Mouse (Mus musculus) embryonic facial prominence, embryonic 15.5 days (tissue): ENCODE results near the gene Grm6. TPM values are rescaled to one million over a fixed set of nuclear protein-coding genes. Genes with fewer than 3 reads are reported as not detected.

ENCODE experiments used
- ATAC-seq: fragments of 200-750 bp; cut with Nextera tagmentation; 2 replicates; pipeline ENCODE4 v1.8.0; 2017; ENCODE audit warnings: low read depth, moderate TSS enrichment; ENCODE audit not compliant: insufficient number of reproducible peaks, low FRiP score, low TSS enrichment
- H3K27ac ChIP-seq: fragments of 300-500 bp; sonication (generic); replicated peaks from 2 replicates; pipeline ENCODE4 v1.5.1; 2015; ENCODE audit warnings: mild to moderate bottlenecking, inconsistent platforms
- H3K27me3 ChIP-seq: fragments of 300-500 bp; sonication (generic); 2 replicates; pipeline ENCODE4 v1.6.1; 2015; ENCODE audit warnings: inconsistent platforms
- H3K36me3 ChIP-seq: fragments of 300-500 bp; sonication (generic); 2 replicates; pipeline ENCODE4 v1.6.1; 2015; ENCODE audit warnings: mild to moderate bottlenecking, inconsistent platforms
- H3K4me1 ChIP-seq: fragments of 300-500 bp; sonication (generic); 2 replicates; pipeline ENCODE4 v1.6.1; 2015; ENCODE audit warnings: inconsistent platforms
- H3K4me2 ChIP-seq: fragments of 300-500 bp; sonication (generic); replicated peaks from 2 replicates; pipeline ENCODE4 v1.6.1; 2015; ENCODE audit warnings: mild to moderate bottlenecking, inconsistent platforms
- H3K4me3 ChIP-seq: fragments of 300-500 bp; sonication (generic); replicated peaks from 2 replicates; pipeline ENCODE4 v1.5.1; 2015; ENCODE audit warnings: mild to moderate bottlenecking, inconsistent platforms
- H3K9ac ChIP-seq: fragments of 300-500 bp; sonication (generic); 2 replicates; pipeline ENCODE4 v1.6.1; 2015; ENCODE audit warnings: inconsistent platforms
- H3K9me3 ChIP-seq: fragments of 300-500 bp; sonication (generic); replicated peaks from 2 replicates; pipeline ENCODE4 v1.6.1; 2016; ENCODE audit warnings: inconsistent platforms
- whole genome bisulfite sequencing: fragments of 180-500 bp; shearing (Covaris S2); methylation state at CpG from one replicate; pipeline ENCODE4 v1.1.7; 2015; 5-methylcytosine and 5-hydroxymethylcytosine counted together
- polyA plus RNA-seq: library from polyadenylated mRNA; unstranded; fragments of >200 nt; fragmentation: Nextera tagmentation; extraction: Ambion mirVana; gene quantifications from 2 replicates; pipeline ENCODE4 v1.2.1, GENCODE M21; 2015

Gene Grm6
- polyA plus RNA-seq, 1 experiment from 2014 or later, result 0.39 TPM

DNA sequence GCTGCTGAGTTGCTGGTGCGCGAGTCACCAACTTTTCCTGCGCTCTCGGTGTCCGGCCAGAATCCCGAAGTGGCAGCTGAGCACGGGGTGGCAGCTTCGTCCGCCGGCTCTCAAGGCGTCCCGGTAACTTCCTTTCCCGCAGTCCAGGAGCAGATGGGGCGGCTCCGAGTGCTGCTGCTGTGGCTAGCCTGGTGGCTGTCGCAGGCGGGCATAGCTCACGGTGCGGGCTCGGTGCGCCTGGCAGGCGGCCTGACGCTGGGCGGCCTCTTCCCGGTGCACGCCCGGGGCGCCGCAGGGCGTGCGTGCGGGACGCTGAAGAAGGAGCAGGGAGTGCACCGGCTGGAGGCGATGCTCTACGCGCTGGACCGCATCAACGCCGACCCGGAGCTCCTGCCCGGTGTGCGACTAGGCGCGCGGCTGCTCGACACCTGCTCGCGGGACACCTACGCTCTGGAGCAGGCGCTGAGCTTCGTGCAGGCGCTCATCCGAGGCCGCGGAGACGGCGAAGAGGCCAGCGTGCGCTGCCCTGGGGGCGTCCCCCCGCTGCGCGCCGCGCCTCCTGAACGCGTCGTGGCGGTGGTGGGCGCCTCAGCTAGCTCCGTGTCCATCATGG lies 610 bp downstream of the Grm6 start:
- peak overlapping the region; percentile 83 for H3K4me2 ChIP-seq
- peak overlapping the region; percentile 44 for H3K4me3 ChIP-seq
- no peaks in the 10 kb centered on the region for H3K36me3 ChIP-seq
- H3K9ac ChIP-seq, result no peak overlapping the region
- under 1% methylated on average over 71 of the region's 72 CpGs for WGBS
- H3K4me1 ChIP-seq, result peaks cover 12% of the 10 kb centered on the region
- H3K27ac ChIP-seq, result no peak overlapping the region
- peaks cover 64% of the 10 kb centered on the region for H3K27me3 ChIP-seq
- peak; percentile 31; the same call in 1 of the 2 replicates for ATAC-seq
- 0 out of 2 replicates have a peak, but pooled peaks cover 3% of the 10 kb centered on the region for H3K9me3 ChIP-seq

GRCm38 (mm10) chr11:50878641-50879040 lies 28.2 kb downstream of the Grm6 start:
- no peaks in the 10 kb centered on the region for H3K4me1 ChIP-seq
- no peak overlapping the region for H3K4me2 ChIP-seq
- no peak overlapping the region for H3K9ac ChIP-seq
- 90% methylated on average over 3 of the region's 3 CpGs for WGBS
- H3K36me3 ChIP-seq, result peaks cover 83% of the 10 kb centered on the region
- H3K27ac ChIP-seq, result no peak overlapping the region
- peaks cover 11% of the 10 kb centered on the region for H3K9me3 ChIP-seq
- H3K27me3 ChIP-seq, result no peaks in the 10 kb centered on the region
- no peak for ATAC-seq
- H3K4me3 ChIP-seq, result no peak overlapping the region

- Histone ChIP-seq H3K36me3 (peaks cover 57% of the 10 kb centered on the region), H3K4me1 (peaks cover 11% of the 10 kb centered on the region), H3K4me3 (no peak overlapping the region), H3K4me2 (no peak overlapping the region), H3K9ac (no peak overlapping the region), H3K9me3 (no peaks in the 10 kb centered on the region), H3K27me3 (no peaks in the 10 kb centered on the region), H3K27ac (no peak overlapping the region)
- no peak for ATAC-seq
- 86% methylated on average over 3 of the region's 3 CpGs for WGBS
Observed at GRCm38 (mm10) chr11:50883756-50884155, 33.3 kb downstream of the Grm6 start.

GRCm38 (mm10) chr11:50886231-50886932 lies 35.9 kb downstream of the Grm6 start:
- Histone ChIP-seq H3K9me3 (no peaks in the 10 kb centered on the region), H3K36me3 (peaks cover 36% of the 10 kb centered on the region), H3K4me1 (peaks cover 11% of the 10 kb centered on the region), H3K27me3 (no peaks in the 10 kb centered on the region), H3K4me3 (peak overlapping the region; percentile 51), H3K27ac (no peak overlapping the region), H3K4me2 (peak overlapping the region; percentile 76), H3K9ac (peak overlapping the region; percentile 43)
- 34% methylated on average over 8 of the region's 8 CpGs for WGBS
- no peak for ATAC-seq

- WGBS, result 4% methylated on average over 10 of the region's 10 CpGs
- peak overlapping the region; percentile 70; the same call in 1 of the 2 replicates for H3K27ac ChIP-seq
- H3K36me3 ChIP-seq, result peaks cover 32% of the 10 kb centered on the region
- H3K4me2 ChIP-seq, result peak overlapping the region; percentile 76
- H3K4me3 ChIP-seq, result peak overlapping the region; percentile 51
- H3K9ac ChIP-seq, result peak overlapping the region; percentile 43
- peaks cover 11% of the 10 kb centered on the region for H3K4me1 ChIP-seq
- no peaks in the 10 kb centered on the region for H3K27me3 ChIP-seq
- ATAC-seq, result peak; percentile 61; the same call in 1 of the 2 replicates
- H3K9me3 ChIP-seq, result no peaks in the 10 kb centered on the region
Observed at GRCm38 (mm10) chr11:50886933-50887293, 36.4 kb downstream of the Grm6 start.

DNA sequence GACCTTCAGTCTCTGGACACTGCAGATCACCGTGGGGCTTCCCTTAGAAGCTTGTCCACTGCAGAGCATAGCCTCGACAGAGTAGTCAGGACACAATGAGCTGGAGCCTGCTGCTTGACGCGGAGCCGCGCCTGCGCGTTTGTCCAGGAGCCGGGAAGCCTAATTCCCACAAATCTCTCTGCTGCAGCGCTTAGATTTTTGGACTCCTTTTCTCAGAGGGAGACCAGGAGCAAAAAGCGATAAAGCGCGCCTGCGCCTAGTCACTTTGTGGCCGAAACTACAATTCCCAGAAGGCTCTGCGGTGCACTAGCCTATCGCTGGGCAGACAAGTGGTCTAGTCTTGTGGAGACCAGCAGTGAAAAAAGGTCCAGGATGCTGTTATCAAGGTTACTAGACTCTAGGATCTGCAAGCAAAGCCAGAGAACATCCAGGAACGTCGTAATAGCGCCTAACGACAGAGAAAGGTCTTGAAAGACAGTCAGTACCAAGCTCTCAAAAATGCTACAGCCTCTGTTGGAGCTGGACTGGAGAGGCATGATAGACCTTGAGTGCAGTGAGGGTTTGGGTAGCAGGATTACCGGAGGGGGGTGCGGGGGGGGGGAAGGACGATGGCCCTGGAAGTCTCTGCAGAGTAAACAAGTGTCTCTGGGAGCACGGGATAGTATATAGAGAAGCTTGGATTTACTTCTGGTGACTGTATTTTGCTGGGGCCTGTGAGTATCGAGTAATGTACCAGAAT lies 37.1 kb downstream of the Grm6 start, which contains the start of gene Zfp454:
Gene Zfp454, minus strand, starts transcription at position 262 of the 739 bp plus-strand sequence.
- H3K9ac ChIP-seq, result peak within 1 kb of the TSS; percentile 43
- H3K27ac ChIP-seq, result peak within 1 kb of the TSS; percentile 70; the same call in 1 of the 2 replicates
- H3K4me1 ChIP-seq, result peaks cover 11% of the 10 kb centered on the region
- peak; percentile 90 for ATAC-seq
- H3K4me3 ChIP-seq, result peak within 1 kb of the TSS; percentile 51
- no peaks in the 10 kb centered on the region for H3K9me3 ChIP-seq
- peak within 1 kb of the TSS; percentile 76 for H3K4me2 ChIP-seq
- WGBS, result 7% methylated on average over 26 of the region's 26 CpGs
- no peaks in the 10 kb centered on the region for H3K27me3 ChIP-seq
- H3K36me3 ChIP-seq, result peaks cover 26% of the 10 kb centered on the region

GRCm38 (mm10) chr11:50892441-50892840 lies 42.0 kb downstream of the Grm6 start:
- H3K9ac ChIP-seq, result no peak overlapping the region
- H3K9me3 ChIP-seq, result peaks cover 12% of the 10 kb centered on the region; the same call in 1 of the 2 replicates
- H3K36me3 ChIP-seq, result no peaks in the 10 kb centered on the region
- no peak overlapping the region for H3K4me2 ChIP-seq
- no peak overlapping the region for H3K4me3 ChIP-seq
- H3K27ac ChIP-seq, result no peak overlapping the region
- 0 out of 2 replicates have a peak, but pooled peaks cover 3% of the 10 kb centered on the region for H3K4me1 ChIP-seq
- H3K27me3 ChIP-seq, result no peaks in the 10 kb centered on the region
- ATAC-seq, result no peak
- 55% methylated on average over 2 of the region's 2 CpGs for WGBS

GRCm38 (mm10) chr11:50897359-50897758 lies 46.9 kb downstream of the Grm6 start:
- H3K27me3 ChIP-seq, result no peaks in the 10 kb centered on the region
- no peak overlapping the region for H3K4me3 ChIP-seq
- H3K36me3 ChIP-seq, result peaks cover 30% of the 10 kb centered on the region
- H3K4me2 ChIP-seq, result no peak overlapping the region
- H3K9ac ChIP-seq, result no peak overlapping the region
- H3K9me3 ChIP-seq, result peaks cover 50% of the 10 kb centered on the region
- 77% methylated on average over 1 of the region's 1 CpGs for WGBS
- no peaks in the 10 kb centered on the region for H3K4me1 ChIP-seq
- no peak for ATAC-seq
- H3K27ac ChIP-seq, result no peak overlapping the region

DNA sequence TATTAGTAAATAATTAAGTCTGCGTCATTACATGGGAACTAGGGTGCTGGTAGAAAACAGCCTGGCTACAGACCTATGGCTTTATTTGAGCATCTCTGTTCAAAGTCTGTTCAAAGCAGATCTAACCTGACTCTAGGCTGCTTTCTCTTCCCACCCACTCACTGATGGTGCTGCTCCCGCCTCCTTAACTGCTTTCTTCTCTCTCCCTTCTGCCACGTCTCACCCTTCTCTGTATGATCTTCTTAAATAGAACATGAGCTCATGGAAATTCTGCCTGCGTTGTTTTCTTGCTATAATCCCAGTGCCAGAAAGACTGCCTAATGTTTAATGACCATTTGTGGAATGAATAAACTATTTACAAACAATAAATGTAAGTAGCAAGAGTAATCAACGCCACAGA lies 57.7 kb downstream of the Grm6 start:
- H3K9me3 ChIP-seq, result peaks cover 32% of the 10 kb centered on the region
- ATAC-seq, result no peak
- no peak overlapping the region for H3K9ac ChIP-seq
- peaks cover 93% of the 10 kb centered on the region for H3K36me3 ChIP-seq
- WGBS, result 90% methylated on average over 5 of the region's 5 CpGs
- no peak overlapping the region for H3K4me2 ChIP-seq
- H3K27me3 ChIP-seq, result no peaks in the 10 kb centered on the region
- H3K4me3 ChIP-seq, result no peak overlapping the region
- no peak overlapping the region for H3K27ac ChIP-seq
- no peaks in the 10 kb centered on the region for H3K4me1 ChIP-seq

DNA sequence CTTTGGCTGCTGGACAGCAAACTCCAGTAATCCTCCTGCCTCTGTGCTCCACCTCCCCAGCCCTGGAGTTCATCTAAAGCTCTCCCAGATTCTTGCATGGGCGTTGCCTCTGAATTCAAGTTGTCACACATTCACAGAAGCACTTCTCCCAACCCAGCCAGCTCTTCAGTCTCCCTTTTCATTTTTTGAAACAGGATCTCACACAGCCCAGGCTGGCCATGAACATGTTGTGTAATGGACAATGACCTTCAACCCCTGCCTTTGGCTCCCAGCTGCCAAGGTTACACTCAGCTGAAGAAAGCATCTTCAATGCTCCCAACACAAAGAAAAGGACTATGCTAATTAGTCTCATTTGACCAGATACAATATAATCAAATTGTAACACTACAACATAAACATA lies 62.8 kb downstream of the Grm6 start:
- H3K27me3 ChIP-seq, result no peaks in the 10 kb centered on the region
- 90% methylated on average over 1 of the region's 1 CpGs for WGBS
- H3K9me3 ChIP-seq, result no peaks in the 10 kb centered on the region
- no peak for ATAC-seq
- H3K27ac ChIP-seq, result no peak overlapping the region
- H3K4me1 ChIP-seq, result no peaks in the 10 kb centered on the region
- peaks cover 47% of the 10 kb centered on the region for H3K36me3 ChIP-seq
- H3K9ac ChIP-seq, result no peak overlapping the region
- no peak overlapping the region for H3K4me2 ChIP-seq
- H3K4me3 ChIP-seq, result no peak overlapping the region

GRCm38 (mm10) chr11:50914461-50914860 lies 64.0 kb downstream of the Grm6 start:
- H3K4me2 ChIP-seq, result no peak overlapping the region
- H3K9me3 ChIP-seq, result no peaks in the 10 kb centered on the region
- H3K36me3 ChIP-seq, result peaks cover 36% of the 10 kb centered on the region
- no peak overlapping the region for H3K27ac ChIP-seq
- H3K4me1 ChIP-seq, result no peaks in the 10 kb centered on the region
- no peak overlapping the region for H3K4me3 ChIP-seq
- no peak overlapping the region for H3K9ac ChIP-seq
- no peaks in the 10 kb centered on the region for H3K27me3 ChIP-seq
- 94% methylated on average over 3 of the region's 3 CpGs for WGBS
- no peak for ATAC-seq
